Mouse (Mus musculus) megakaryocyte progenitor cell, adult 5-6 weeks (primary cell): ENCODE results near the gene Ces3b. TPM values are rescaled to one million over a fixed set of nuclear protein-coding genes. Genes with fewer than 3 reads are reported as not detected.

Experiments used
- ATAC-seq: replicated peaks from 2 replicates; pipeline ENCODE4 v1.8.0; 2016; ENCODE audit warnings: mild to moderate bottlenecking, moderate TSS enrichment, inconsistent platforms; ENCODE audit not compliant: poor library complexity
- total RNA-seq, 2 experiments: library from RNA; stranded (forward) in 1 of 2; stranded (reverse) in 1 of 2; fragments of 157-497, 149-512 nt in 1 of 2; fragments of 200-1000 nt in 1 of 2; gene quantifications; 2 replicates each; pipeline versions ENCODE4 v1.2.3 to v1.2.4; 2015 to 2017

The Ces3b gene
- total RNA-seq, 2 experiments from 2014 or later: not detected

- ATAC-seq: peak; percentile 71; the same call in 1 of the 2 replicates
Observed at GRCm38 (mm10) chr8:105142395-105142794, 58.8 kb downstream of the Ces3b start.

Other genes with a start within 250 kb of the Ces3b start
- not detected in 2 replicates for gene Ces2c, start 236.7 kb upstream of the Ces3b start, total RNA-seq (2015)
- gene Ces2c, start 236.7 kb upstream of the Ces3b start, total RNA-seq (2017): not detected in 2 replicates
- gene Ces2e, start 157.5 kb upstream of the Ces3b start, total RNA-seq (2015): not detected in 2 replicates
- gene Ces2e, start 157.5 kb upstream of the Ces3b start, total RNA-seq (2017): not detected in 2 replicates
- not detected in 2 replicates for gene Ces2f, start 136.4 kb upstream of the Ces3b start, total RNA-seq (2015)
- not detected in 2 replicates for gene Ces2f, start 136.4 kb upstream of the Ces3b start, total RNA-seq (2017)
- gene Ces2g, start 122.0 kb upstream of the Ces3b start, total RNA-seq (2015): 36.2 and 75.8 TPM in 2 replicates
- gene Ces2g, start 122.0 kb upstream of the Ces3b start, total RNA-seq (2017): 6.1 and 14.2 TPM in 2 replicates
- not detected in 2 replicates for gene Ces2h, start 82.9 kb upstream of the Ces3b start, total RNA-seq (2015)
- gene Ces2h, start 82.9 kb upstream of the Ces3b start, total RNA-seq (2017): not detected in 2 replicates
- gene Ces3a, start 35.2 kb upstream of the Ces3b start, total RNA-seq (2015): not detected in 2 replicates
- gene Ces3a, start 35.2 kb upstream of the Ces3b start, total RNA-seq (2017): not detected in 2 replicates
- gene Ces4a, start 48.0 kb downstream of the Ces3b start, total RNA-seq (2015): not detected in 2 replicates
- not detected in 2 replicates for gene Ces4a, start 48.0 kb downstream of the Ces3b start, total RNA-seq (2017)
- gene Cbfb, start 86.9 kb downstream of the Ces3b start, total RNA-seq (2015): 146 and 152 TPM in 2 replicates
- 157 and 178 TPM in 2 replicates for gene Cbfb, start 86.9 kb downstream of the Ces3b start, total RNA-seq (2017)
- 20.8 and 31.3 TPM in 2 replicates for gene D230025D16Rik, start 141.4 kb downstream of the Ces3b start, total RNA-seq (2015)
- 21.2 and 23.9 TPM in 2 replicates for gene D230025D16Rik, start 141.4 kb downstream of the Ces3b start, total RNA-seq (2017)
- gene B3gnt9, start 171.4 kb downstream of the Ces3b start, total RNA-seq (2015): 0.22 and 0.27 TPM in 2 replicates
- gene B3gnt9, start 171.4 kb downstream of the Ces3b start, total RNA-seq (2017): 0.17 and 0.37 TPM in 2 replicates
- gene Tradd, start 180.9 kb downstream of the Ces3b start, total RNA-seq (2015): 7.0 and 8.7 TPM in 2 replicates
- 14.2 and 15.4 TPM in 2 replicates for gene Tradd, start 180.9 kb downstream of the Ces3b start, total RNA-seq (2017)
- gene Fbxl8, start 180.9 kb downstream of the Ces3b start, total RNA-seq (2015): 2.3 and 3.2 TPM in 2 replicates
- 1.2 and 2.3 TPM in 2 replicates for gene Fbxl8, start 180.9 kb downstream of the Ces3b start, total RNA-seq (2017)
- gene Hsf4, start 186.0 kb downstream of the Ces3b start, total RNA-seq (2015): not detected in 2 replicates
- not detected in 2 replicates for gene Hsf4, start 186.0 kb downstream of the Ces3b start, total RNA-seq (2017)
- not detected in 2 replicates for gene Nol3, start 192.4 kb downstream of the Ces3b start, total RNA-seq (2015)
- gene Nol3, start 192.4 kb downstream of the Ces3b start, total RNA-seq (2017): 0.04 TPM in 1 of 2 replicates, not detected in the other
- 2.1 and 4.2 TPM in 2 replicates for gene 4931428F04Rik, start 206.1 kb downstream of the Ces3b start, total RNA-seq (2015)
- 1.5 and 1.8 TPM in 2 replicates for gene 4931428F04Rik, start 206.1 kb downstream of the Ces3b start, total RNA-seq (2017)
- 0.52 and 0.61 TPM in 2 replicates for gene Exoc3l, start 212.3 kb downstream of the Ces3b start, total RNA-seq (2015)
- gene Exoc3l, start 212.3 kb downstream of the Ces3b start, total RNA-seq (2017): 0.20 and 1.6 TPM in 2 replicates
- gene E2f4, start 213.9 kb downstream of the Ces3b start, total RNA-seq (2015): 121 and 126 TPM in 2 replicates
- 47.0 and 53.6 TPM in 2 replicates for gene E2f4, start 213.9 kb downstream of the Ces3b start, total RNA-seq (2017)
- 0.49 and 0.71 TPM in 2 replicates for gene Elmo3, start 221.8 kb downstream of the Ces3b start, total RNA-seq (2015)
- gene Elmo3, start 221.8 kb downstream of the Ces3b start, total RNA-seq (2017): 0.33 and 0.88 TPM in 2 replicates
- 1.2 and 2.0 TPM in 2 replicates for gene Lrrc29, start 242.5 kb downstream of the Ces3b start, total RNA-seq (2015)
- 1.3 and 2.9 TPM in 2 replicates for gene Lrrc29, start 242.5 kb downstream of the Ces3b start, total RNA-seq (2017)
- gene Tmem208, start 242.6 kb downstream of the Ces3b start, total RNA-seq (2015): 70.7 and 84.0 TPM in 2 replicates
- gene Tmem208, start 242.6 kb downstream of the Ces3b start, total RNA-seq (2017): 41.0 and 50.3 TPM in 2 replicates